Mouse (Mus musculus) spleen, adult 18-20 months (tissue): ENCODE measurements around the gene Krt81.

Source experiments
- DNase-seq, 2 experiments: peaks; one replicate each; pipeline ENCODE4 v3.0.0; 2022; ENCODE audit warnings: mixed read lengths in 2 of 2

Gene Krt81

DNA sequence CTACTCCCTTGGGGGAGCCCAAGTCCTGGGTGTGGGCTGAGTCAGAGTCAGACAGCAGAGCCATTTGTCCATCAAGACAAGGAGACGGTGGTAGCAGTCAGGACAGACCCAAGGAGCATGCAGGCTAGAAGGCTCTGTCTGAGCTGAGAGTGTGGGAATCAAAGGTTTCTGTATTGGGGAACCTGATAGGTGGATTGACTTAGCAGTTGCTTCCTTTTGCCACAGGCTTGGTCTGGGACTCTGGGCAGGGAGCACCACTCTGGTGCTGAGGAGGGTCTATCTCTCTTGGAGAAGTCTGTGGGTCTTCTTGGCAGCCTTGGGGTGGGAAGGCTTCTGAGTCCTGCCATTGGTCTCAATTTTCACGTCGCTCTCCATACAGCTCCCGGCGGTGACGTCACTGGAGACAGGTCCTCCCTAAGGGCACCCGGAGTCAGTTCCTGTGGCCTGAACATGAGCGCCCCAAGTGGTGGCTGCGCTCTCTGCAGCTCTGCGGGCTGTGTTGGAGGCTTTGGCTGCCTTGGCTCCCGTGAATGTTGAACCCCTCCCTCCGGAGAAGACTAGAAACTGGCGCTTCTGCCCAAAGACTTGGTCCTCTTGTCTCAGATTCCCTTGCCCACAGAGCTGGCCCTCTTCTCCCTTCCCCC is 10.3 kb downstream of the Krt81 start:
- DNase-seq, result peak; percentile 13 to 47

DNA sequence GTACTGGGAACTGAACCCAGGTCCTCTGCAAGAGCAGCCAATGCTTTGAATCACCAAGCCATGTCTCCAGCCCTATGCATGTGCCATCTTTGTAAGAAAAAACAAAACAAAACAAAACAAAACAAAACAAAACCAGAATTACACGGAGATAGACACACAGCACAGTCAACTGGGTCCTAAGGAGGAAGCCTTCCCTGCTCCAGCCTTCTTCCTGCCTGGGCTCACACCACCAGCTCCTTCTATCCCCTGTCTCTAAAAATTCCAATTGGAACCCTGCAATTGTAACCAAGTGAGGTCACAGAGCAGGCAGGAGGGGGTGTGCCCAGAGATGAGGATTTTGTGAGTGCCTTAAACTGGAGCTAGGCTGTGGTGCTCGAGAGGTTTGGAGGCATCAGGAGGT is 16.1 kb downstream of the Krt81 start, which contains the start of gene Krt88:
Krt88 (plus strand) TSS at position 301 of the 400 bp plus-strand sequence.
- no peak for DNase-seq

DNA sequence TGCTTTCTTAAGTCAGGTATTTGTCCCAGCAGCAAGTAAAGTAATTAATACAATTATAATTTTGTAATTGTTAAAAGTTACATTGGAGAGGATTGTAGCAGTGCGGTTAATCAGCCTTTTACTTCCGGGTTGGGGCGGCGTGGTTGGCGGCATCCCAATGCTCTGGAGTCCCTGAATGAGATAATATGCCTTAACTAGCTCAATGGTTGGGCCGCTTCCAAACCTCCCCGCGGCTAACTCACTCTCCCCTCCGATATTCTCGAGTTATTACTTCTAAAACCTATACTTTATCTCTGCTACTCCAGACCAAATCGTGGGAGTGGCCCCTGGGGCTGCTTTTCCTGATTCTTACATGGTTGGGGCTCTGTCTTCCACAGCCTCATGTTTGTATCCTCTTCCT is 17.0 kb downstream of the Krt81 start:
- DNase-seq, result no peak

DNA sequence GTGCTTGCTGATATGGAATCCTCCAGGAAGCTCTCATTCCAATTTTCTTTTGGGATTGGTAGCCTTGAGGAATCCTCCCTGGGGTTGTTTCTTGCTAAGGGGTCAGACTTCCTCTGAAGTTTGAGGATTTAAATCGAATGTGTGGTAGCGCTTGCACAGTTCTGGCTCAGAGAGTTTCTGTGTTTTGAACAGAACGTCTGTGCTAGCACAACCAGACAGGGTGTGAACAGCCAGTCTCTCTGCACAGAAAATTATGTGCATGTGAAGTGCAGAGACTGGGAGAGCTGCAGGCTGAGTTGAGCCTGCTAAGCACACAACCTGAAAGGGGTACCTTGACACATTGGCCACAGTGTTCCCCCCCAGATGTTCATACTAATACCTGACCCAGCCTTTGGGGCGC is 22.7 kb downstream of the Krt81 start:
- DNase-seq, result no peak

DNA sequence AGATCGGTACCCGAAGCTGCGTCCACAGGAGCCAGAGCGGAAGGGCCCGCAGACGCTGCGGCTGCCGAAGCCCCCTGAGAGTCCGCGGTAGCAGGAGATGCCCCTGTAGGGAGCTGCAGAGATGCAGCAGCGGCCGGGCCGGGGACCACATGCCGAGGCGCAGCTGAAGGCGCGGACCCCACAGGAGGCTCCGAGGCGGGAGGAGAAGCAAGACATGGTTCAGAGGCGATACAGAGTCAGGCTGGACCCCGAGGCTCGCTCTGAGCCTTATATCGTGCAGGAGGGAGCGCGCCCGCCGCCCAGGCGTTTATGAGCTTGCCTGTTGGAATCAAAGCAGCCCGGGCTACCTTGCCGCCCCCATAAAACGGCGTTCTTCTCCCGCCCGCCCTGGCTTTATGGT is 25.0 kb downstream of the Krt81 start, which contains the start of gene Krt87:
Krt87 (minus strand) TSS at position 250 of the 400 bp plus-strand sequence.
- DNase-seq, result no peak

DNA sequence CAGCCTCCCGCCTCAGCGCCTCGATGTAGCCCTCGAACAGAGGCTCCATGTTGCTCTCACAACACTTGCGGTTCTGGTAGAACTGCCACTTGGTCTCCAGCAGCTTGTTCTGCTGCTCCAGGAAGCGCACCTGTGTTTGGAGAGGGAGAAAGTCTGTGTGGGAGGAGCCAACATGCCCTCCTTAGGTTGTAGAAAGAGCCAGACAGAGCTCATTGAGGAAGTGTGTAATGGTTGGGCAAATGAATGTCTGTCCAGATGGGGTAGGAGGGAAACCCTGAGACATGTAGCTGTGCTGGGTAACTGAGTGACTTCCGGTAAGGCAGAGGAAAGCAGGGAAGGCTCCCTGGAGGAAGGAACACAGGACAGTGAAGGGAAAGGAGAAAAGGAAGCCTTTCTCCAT is 26.9 kb downstream of the Krt81 start:
- DNase-seq, result no peak

DNA sequence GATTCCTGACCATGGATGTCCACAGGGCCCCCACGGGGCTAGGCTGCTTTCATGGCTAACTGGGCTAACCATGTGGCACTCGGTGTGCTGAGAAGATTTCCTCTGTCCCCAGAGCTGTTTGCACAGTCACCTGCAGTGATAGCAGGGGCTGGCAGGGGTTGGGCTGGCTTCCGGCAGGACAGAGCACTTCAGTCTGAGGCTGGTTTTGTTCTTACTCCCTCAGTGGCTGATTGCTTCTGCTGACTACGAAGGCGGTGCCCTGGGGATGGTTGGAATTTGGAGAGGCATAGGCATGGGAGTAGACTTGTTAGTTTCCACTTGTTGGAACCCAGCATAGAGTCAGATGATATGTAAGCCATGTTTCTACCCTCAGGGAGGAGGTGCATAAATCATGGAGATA is 38.6 kb downstream of the Krt81 start:
- no peak for DNase-seq

DNA sequence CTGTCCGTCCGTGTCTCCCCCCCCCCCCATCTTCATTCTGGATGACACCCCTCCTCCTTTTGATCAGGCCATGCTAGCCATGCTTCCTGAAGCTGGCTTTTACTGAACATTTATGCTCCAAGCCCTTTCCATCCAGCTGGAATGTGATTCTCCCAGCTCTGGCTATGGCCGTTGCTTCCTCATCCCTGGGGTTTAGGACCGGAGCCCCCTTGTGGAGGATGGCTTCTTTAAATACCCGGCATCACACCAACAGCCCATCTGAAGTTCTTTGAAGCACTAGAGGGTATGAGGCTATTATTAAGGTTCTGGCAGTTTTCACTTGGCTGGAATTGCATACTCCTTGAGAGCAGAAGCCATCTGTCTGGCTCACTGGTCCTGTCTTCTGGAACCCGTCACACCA is 42.6 kb downstream of the Krt81 start:
- DNase-seq, result no peak

DNA sequence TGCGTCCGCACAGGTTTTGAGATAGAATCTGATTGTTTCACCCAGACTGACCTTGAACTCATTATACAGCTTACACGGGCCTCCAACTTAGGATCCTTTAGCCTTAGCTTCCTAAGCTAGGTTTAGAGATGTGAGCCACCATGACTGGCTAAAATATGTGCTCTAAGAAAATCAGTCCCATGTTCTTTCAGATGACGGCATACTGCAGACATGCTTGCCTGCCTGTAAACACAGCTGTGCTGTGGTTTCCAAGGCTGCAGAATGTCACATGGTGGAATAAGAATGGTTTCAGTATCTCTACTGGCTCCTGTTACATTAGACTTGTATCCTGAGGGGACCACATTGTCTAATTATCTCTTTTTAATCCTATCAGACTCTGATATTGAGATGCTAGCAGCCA is 44.6 kb downstream of the Krt81 start:
- DNase-seq, result no peak

DNA sequence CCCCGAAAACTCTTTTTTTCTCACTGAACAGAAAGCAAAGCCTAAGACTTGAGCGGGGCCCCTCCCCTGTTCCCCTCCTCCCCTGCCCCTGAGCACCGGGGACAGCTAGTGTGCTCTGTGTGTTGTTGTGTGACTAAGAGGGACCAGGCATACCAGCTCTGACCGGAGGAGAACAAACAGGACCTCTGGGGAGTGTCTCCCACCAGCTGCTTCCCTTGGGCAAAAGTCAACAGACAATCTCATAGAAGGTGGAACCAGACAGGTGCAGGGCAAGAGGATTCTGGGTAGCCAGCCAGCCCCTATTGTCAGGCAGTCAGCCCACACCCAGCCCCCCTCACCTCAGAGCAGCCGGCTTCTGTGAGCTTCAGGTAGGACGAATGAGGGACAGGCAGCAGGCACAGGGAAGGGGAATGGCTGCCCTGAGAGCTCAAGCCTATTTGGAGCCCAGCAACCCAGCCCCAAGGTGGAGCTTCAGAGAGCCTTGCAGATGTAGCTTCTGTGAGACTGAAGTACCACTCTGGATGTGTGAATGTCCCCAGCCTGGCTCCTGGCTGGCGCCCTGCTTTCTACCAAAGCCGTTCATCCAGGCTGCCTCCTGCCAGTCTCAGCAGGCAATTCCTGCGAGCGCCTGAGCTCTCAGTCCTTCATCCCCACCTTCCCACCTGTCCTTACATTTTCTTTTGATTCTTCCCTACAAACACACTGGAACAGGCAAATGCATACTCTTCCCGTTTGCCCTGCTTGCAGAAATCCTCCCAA is 48.6 kb downstream of the Krt81 start:
- no peak for DNase-seq

DNA sequence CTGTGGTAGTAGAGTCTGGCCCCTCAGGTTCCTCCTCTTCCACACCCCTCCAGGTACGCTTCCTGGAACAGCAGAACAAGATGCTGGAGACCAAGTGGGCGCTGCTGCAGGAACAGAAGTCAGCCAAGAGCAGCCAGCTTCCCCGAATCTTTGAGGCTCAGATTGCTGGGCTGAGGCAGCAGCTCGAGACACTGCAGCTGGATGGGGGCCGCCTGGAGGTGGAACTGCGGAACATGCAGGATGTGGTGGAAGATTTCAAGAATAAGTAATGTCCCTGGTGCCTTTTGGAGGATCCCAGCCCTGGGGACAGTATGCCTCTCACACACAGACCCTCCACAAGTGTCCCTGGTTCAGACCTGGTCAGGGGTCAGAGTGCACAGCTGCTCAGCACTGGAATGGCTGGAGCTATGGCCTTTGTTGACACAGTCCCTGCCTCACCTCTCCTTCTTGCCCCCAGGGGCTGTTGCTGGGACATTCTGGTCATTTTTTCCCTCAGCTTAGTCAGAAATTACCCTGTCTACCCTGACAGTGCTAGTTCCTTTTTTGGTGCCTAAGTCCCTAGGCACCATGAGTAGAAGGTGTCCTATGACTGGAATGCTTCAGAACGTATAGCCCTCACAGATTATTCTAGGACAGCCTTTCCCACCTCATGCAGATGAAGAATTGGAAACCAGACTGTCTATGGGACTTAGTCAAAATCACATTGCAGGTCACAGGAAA is 49.5 kb downstream of the Krt81 start:
- no peak for DNase-seq

DNA sequence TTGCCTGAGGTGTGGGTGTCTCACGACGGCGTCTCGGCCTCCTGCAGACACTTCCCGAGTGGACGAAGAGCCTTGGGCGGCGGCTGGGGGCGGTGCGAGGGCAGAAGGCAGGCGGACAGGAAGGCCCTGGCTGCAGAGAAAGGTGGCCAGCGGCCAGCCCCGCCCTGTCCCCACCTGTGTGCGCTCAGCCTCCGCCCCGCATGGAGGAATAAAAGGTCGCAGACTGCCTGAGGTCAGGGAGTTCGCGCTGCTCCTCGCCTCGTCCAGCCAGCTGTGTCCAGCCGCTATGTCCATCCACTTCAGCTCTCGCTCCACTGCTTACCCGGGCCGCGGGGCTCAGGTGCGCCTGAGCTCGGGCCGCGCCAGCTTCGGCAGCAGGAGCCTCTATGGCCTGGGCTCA is 51.4 kb downstream of the Krt81 start:
- DNase-seq, result no peak

DNA sequence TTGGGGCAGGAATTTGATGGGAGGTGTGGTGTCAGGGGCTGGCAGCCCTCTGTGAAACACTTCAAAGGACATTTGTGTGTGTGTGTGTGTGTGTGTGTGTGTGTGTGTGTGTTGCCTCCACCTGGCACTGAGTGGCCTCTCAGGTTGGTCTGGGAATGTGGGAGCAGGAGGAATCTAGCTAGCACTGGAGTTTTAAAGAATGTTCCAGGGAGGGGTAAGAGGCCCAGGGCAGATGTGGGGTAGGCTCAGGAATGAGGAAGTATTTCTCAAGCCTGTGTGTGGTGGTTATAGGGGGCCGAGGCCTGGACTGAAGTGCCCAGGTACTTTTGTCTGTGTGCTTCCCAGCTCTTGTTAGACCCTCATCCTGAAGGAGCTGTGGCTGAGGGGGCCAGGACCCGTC is 52.8 kb downstream of the Krt81 start, which contains the start of gene Krt7:
Krt7 (plus strand) TSS at position 269 of the 400 bp plus-strand sequence.
- no peak for DNase-seq
